Mouse (Mus musculus) left cerebral cortex, postnatal 25 days (tissue): ENCODE measurements at regions not wholly inside any gene's neighbourhood (a gene's known extent, or its start where the extent isn't known, plus 50 kb on each side); places are given as distances from the start of the nearest gene placed in this dataset.

Experiments used
- DNase-seq, 2 experiments: peaks; one replicate each; pipeline ENCODE4 v3.0.0; 2022; ENCODE audit warnings: low spot score in 2 of 2, mixed read lengths in 1 of 2
- intact Hi-C: fragments of 180-260 bp; cut with DNase I; formaldehyde crosslinking; loops from one replicate; pipeline ENCODE4 v1.15.1; 2025

DNA sequence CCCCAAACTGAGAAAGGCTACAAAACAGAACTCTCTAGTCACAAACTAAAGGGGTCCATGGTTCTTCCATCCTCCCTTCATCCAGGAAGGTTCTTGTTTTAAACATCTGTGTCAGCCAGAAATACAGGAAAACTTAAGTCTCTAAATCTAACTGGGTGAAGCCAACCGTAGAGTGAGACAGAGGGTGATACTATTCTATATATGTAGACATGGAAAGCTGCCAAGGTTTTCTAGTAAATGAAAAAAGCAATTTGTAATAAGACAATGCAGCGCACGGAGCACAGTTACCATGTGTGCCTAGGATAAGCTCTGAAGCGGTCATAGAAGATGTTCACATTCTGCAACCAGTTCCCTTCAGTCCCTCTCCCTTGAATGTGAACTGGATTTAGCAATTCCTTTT lies 55.4 kb downstream of the Ppp1r3c start:
- no peak for DNase-seq
- intact Hi-C loops = no loop called here

DNA sequence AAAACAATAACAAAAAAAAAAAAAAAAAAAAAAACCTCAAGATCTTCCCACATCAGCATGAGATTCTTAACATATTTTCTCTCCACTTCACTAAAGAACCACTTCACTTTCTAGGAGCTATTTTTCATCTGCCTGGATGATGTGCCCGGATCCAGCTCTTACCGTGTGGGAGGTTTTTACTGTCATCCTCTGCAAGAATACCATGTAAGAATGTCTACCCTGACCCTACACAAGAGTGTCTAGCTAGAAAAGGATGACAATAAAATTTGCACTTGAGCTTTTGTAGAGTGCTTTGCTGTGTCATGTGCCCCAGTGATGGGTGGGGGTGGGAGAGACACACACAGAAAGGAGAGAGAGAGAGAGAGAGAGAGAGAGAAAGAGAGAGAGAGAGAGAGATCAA lies 56.1 kb downstream of the Ppp1r3c start:
- intact Hi-C loops = no loop called here
- peak in 1 of 2 experiments; percentile 65 for DNase-seq

DNA sequence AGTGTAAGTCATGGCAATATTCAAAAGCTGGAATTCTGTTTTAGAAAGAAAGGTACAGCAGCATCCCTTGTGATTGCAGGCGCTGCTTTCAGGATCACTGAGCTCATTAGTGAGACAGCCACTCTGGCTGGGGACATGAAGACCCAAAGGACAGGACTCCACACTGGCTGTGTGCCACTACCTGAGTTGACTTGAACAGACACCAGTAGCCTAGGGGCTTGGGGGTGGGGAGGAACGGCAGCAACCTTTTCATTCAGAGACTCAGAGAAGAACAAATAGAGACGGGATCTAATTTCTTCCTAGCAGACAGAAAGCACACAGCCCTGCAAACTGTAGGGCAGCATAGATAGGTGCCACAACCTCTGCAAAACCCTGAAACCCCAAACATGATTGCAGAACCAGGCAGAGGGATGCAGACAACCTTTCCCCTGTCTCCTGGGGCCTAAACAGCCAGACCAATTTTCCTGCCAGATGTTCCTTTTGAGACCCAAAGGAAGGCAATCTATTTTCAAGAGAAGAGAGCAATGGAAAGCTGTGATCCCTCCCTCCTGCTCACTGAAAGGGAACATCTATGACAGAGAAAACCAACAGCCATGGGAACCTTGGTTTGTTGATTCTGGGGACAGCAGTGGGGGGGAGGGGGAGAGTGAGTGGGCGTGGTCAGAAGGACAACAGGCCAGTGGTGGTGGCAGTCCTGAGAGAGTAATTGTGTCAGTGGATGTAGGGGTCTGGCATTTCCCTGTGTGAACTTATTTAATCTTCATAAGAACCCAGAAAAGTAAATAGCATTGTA lies 57.2 kb downstream of the Ppp1r3c start:
- no peak for DNase-seq
- intact Hi-C loops = no loop called here

DNA sequence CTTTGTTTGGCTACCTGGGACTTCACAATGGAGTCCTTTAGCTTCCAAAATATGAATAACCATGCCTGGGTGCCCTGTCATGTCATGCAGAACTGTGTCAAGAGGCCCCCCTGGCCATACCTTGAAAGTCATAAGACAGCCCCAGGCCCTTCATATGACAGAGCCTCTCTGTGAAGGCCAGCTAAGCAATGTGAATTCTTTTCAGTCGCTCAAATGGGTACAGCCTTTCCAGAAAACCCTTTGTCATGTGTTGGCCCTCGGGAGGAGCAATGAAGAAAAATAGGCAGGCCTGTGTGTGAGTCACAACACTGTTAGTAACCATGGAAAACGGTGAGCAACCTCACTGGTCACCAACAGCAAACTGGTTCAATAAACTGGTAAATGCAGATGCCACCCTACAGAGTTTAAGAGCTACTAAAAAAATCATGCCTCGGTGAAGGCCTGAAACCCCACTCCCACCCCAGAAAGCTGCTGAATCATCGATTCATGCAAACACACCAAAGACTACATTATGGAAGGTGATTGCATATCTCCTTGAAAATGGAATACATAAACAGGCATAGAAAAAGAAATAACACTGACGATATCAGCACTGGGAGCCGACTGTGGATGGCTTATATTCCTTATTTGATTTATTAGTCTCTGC lies 57.9 kb downstream of the Ppp1r3c start:
- no peak for DNase-seq
- intact Hi-C loops = no loop called here

DNA sequence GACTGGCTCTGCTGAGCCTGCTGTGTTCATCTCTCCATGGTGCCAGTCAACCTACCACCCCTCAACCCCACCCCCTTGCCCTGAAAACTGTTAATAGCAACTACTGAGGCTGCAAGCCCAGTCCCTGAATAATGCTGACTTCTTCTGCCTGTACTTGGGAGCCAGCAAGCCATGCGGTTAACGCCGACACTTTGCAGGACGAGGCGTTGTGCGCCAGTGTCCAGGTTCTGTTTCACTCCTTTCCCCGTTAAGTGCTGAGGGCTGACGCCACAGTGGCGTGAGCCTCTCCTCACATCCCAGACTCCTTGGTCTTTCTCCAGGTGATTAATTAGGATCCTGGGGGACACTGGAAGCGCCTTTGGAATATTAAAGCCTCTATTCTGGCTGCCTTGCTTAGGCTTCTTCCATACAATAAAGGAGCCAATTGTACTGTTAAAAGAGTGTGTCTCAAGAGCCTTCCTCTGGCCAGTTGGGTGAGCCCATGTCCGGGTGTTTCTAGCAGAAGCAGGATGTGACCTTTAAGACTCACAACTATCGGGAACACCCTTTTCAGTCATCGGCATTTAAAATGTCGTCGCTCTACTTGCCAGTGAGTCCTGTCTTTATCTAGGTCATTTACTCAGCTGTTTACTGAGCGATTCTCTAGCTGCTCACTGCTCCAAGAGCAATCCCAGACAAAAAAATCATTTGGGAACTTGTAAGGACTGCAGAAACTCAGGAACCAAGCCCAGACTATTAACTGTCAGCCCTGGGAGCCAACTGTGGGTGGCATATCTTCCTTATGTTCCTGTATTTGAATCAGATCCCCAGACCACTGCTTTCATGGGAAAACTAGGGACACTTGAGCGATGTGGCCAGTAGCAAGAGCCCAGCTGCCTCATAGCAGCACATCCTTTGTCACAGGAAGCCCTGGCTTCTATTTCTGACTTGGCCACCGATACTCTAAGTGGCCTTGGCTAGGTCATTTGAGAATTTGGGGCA lies 59.1 kb downstream of the Ppp1r3c start:
- intact Hi-C loops = loop anchor here (2.0 kb wide), 1 partner anchor 57 kb away; no protein-coding TSS in a partner anchor
- peak in 1 of 2 experiments; percentile 47 for DNase-seq

DNA sequence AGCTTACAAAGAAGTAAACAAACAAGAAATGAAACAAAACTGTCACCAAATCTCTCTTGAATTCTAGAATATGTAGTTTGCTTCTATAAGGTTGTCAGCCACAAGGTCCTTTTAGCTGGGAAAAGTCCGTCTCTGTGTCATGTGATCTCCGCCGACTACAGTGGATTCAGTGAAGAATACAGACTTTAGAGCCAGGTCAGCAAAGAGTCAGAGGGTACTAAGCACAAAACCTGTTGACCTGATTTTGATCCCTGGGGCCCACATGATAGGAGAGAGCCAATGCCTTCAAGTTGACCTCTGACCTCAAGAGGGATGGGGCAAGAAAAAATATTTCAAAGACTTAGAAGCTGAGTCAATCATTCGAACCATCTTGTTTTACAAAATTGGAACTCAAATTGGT lies 61.5 kb downstream of the Ppp1r3c start:
- intact Hi-C loops = no loop called here

DNA sequence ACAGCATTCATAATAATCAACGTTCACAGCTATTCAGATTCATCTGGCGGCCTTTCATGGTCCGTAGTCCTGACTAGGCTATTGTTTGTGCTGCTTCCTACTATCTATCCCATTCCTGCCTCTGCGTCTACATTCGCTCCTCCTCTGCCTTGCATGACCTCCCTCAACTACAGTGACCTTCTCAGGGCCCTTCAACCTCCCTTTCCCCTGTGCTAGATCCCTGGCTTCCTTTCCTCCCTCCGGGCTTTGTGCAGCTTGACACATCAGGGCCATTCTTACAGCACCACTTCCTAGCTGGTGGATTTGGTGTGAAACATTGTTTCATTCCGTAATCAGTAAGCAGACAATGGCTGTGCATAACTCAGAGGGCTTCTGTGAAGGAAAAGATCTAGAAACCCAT lies 65.6 kb downstream of the Ppp1r3c start:
- DNase-seq = no peak
- intact Hi-C loops = no loop called here

More for the DNA sequence above, 61.5 kb downstream of the Ppp1r3c start:
- no peak for DNase-seq
